Mouse (Mus musculus) hindbrain, embryonic 12.5 days (tissue): Measurements from ENCODE around the gene Slc27a1. TPM values are rescaled to one million over a fixed set of nuclear protein-coding genes. Genes with fewer than 3 reads are reported as not detected.

Experiments used
- ATAC-seq: fragments of 200-750 bp; cut with Nextera tagmentation; 2 replicates; pipeline ENCODE4 v1.8.0; 2017; ENCODE audit warnings: moderate TSS enrichment; ENCODE audit not compliant: low FRiP score
- H3K27ac ChIP-seq: fragments of 300-500 bp; sonication (generic); 2 replicates; pipeline ENCODE4 v1.5.1; 2016; ENCODE audit warnings: mild to moderate bottlenecking
- H3K27me3 ChIP-seq: fragments of 300-500 bp; sonication (generic); 2 replicates; pipeline ENCODE4 v1.6.1; 2016; ENCODE audit warnings: mild to moderate bottlenecking
- H3K36me3 ChIP-seq: fragments of 300-500 bp; sonication (generic); 2 replicates; pipeline ENCODE4 v1.6.1; 2016; ENCODE audit warnings: mild to moderate bottlenecking
- H3K4me1 ChIP-seq: fragments of 300-500 bp; sonication (generic); 2 replicates; pipeline ENCODE4 v1.6.1; 2016
- H3K4me2 ChIP-seq: fragments of 300-500 bp; sonication (generic); replicated peaks from 2 replicates; pipeline ENCODE4 v1.6.1; 2016; ENCODE audit warnings: mild to moderate bottlenecking
- H3K4me3 ChIP-seq: fragments of 300-500 bp; sonication (generic); 2 replicates; pipeline ENCODE4 v1.5.1; 2016; ENCODE audit warnings: mild to moderate bottlenecking
- H3K9ac ChIP-seq: fragments of 300-500 bp; sonication (generic); 2 replicates; pipeline ENCODE4 v1.6.1; 2016; ENCODE audit warnings: mild to moderate bottlenecking, moderate library complexity
- H3K9me3 ChIP-seq: fragments of 300-500 bp; sonication (generic); replicated peaks from 2 replicates; pipeline ENCODE4 v1.6.1; 2016; ENCODE audit warnings: mild to moderate bottlenecking
- WGBS: fragments of 180-500 bp; shearing (Covaris S2); methylation state at CpG from one replicate; pipeline ENCODE4 v1.1.7; 2016; 5-methylcytosine and 5-hydroxymethylcytosine counted together
- polyA plus RNA-seq: library from polyadenylated mRNA; unstranded; fragments of >200 nt; fragmentation: Nextera tagmentation; extraction: Ambion mirVana; gene quantifications from 2 replicates; pipeline ENCODE4 v1.2.1, GENCODE M21; 2016

The Slc27a1 gene
- polyA plus RNA-seq, 1 experiment from 2014 or later = 54.8 TPM

GRCm38 (mm10) chr8:71537028-71537867 is 31.4 kb upstream of the Slc27a1 start, which contains the start of gene Bst2:
TSS of gene Bst2 (minus strand) at chr8:71537456.
- no peak for ATAC-seq

DNA sequence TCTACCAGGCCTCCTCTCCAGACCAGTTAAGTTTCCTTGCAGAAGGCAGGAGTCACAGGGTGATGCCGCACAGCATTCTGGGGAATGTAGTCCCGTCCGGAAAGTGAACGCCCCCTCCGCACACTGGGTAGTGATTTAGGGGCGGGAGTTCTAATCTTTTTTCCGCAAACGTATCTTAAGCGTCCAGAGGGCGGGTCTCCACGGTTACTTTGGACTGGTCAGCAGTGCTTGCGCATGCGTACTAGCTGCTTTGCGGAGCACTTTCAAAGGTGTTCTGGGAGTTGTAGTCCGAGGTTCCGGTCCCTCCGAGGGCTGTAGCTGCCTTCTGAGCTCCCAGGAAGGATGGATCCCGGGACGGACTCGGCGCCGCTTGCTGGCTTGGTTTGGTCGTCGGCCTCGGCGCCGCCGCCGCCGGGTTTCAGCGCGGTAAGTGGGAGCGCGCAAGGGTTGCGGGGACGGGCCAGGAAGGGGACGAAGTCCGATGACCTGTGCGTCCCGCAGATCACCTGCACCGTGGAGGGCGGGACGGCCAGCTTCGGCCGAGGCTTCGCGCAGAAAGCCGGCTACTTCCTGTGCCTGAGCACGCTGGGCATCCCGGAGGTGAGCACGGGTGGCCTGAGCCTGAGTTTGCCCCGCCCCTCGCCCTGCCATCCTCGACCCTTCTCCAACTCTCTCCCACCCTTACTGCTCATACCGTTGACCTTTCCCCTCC is 25.9 kb upstream of the Slc27a1 start, which contains the start of gene Mvb12a:
Gene Mvb12a, plus strand, starts transcription at position 291 of the 712 bp plus-strand sequence.
- peaks cover 26% of the 10 kb centered on the region for H3K36me3 ChIP-seq
- H3K4me1 ChIP-seq = peaks cover 8% of the 10 kb centered on the region
- peak within 1 kb of the TSS; percentile 87 for H3K9ac ChIP-seq
- WGBS = under 1% methylated on average over 44 of the region's 55 CpGs
- no peaks in the 10 kb centered on the region for H3K9me3 ChIP-seq
- peak within 1 kb of the TSS; percentile 90 for H3K4me2 ChIP-seq
- no peak within 1 kb of the TSS for H3K27ac ChIP-seq
- H3K4me3 ChIP-seq = peak within 1 kb of the TSS; percentile 85
- ATAC-seq = peak; percentile 95
- peaks cover 16% of the 10 kb centered on the region for H3K27me3 ChIP-seq

More at GRCm38 (mm10) chr8:71537028-71537867, 31.4 kb upstream of the Slc27a1 start, which contains the start of gene Bst2:
- Histone ChIP-seq H3K27ac (no peak within 1 kb of the TSS), H3K27me3 (peaks cover 40% of the 10 kb centered on the region), H3K36me3 (no peaks in the 10 kb centered on the region), H3K4me3 (peak within 1 kb of the TSS; percentile 26), H3K4me1 (peaks cover 7% of the 10 kb centered on the region; the same call in 1 of the 2 replicates), H3K9me3 (no peaks in the 10 kb centered on the region), H3K9ac (no peak within 1 kb of the TSS), H3K4me2 (peak within 1 kb of the TSS; percentile 51)
- WGBS = 3% methylated on average over 37 of the region's 37 CpGs

DNA sequence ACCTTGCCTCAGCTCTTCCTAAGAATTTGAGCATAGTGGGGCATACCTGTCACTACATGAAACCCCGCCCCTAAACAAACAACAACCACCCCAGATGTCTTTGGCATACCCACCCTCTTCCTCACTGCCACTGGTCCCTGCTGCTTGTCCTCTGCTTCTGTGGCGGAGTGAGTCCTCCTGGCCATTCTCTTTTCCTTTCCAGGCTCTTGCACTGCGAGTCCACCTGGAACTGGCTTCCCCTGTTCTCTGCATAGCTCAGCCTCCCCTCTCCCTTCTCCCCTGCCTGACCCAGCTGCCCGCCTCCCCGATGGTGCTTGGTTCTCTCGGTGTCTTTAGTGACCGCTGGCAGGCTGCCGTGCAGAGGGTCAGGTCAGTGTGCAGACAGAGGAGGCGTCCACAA is 24.9 kb upstream of the Slc27a1 start:
- H3K27ac ChIP-seq = no peak overlapping the region
- no peaks in the 10 kb centered on the region for H3K9me3 ChIP-seq
- WGBS = 88% methylated on average over 9 of the region's 9 CpGs
- H3K4me2 ChIP-seq = peak overlapping the region; percentile 90
- peak overlapping the region; percentile 85 for H3K4me3 ChIP-seq
- H3K4me1 ChIP-seq = peaks cover 8% of the 10 kb centered on the region
- ATAC-seq = no peak
- peaks cover 35% of the 10 kb centered on the region for H3K36me3 ChIP-seq
- peaks cover 7% of the 10 kb centered on the region for H3K27me3 ChIP-seq
- H3K9ac ChIP-seq = peak overlapping the region; percentile 87; the same call in 1 of the 2 replicates

DNA sequence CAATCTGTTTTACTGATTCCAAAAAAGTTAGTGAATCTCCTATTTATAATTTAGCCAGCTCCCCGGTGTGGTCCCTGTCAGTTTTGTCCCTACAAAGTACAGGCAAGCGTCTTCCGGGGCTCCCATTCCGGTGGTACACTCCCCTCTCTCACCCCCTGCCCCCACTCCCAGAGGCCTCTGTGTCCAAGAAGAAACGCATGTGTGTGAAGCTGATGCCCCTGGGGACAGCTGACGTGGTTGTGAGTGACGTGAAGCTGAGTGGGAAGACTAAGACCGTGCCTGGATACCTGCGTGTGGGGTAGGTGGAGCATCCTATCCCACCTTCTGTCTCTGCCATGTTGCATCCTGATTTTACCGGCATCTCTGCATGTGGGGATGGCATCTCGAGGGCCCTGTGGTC is 23.6 kb upstream of the Slc27a1 start:
- Histone ChIP-seq H3K27me3 (peaks cover under 1% of the 10 kb centered on the region; the same call in 1 of the 2 replicates), H3K36me3 (peaks cover 35% of the 10 kb centered on the region), H3K27ac (no peak overlapping the region), H3K9me3 (no peaks in the 10 kb centered on the region), H3K4me3 (no peak overlapping the region), H3K9ac (no peak overlapping the region), H3K4me2 (no peak overlapping the region), H3K4me1 (peaks cover 8% of the 10 kb centered on the region)
- WGBS = 92% methylated on average over 11 of the region's 11 CpGs
- ATAC-seq = no peak

DNA sequence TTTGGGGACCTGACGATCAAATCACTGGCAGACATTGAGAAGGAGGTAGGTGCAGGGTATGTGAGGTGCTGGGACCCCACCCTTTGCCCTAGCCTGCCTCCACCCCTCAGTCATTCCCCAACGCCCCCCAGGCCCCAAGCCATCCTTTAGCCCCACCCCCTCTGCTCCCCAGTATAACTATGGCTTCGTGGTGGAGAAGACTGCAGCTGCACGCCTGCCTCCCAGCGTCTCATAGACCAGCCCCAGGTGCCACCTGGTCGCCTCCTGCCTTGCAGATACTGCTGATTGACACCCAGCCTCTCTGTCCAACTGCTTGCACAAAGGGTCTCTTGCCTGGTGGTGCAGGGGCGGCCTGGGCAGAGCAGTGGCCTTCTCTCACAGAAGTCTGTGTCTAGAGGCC is 21.1 kb upstream of the Slc27a1 start:
- Histone ChIP-seq H3K27me3 (no peaks in the 10 kb centered on the region), H3K9me3 (no peaks in the 10 kb centered on the region), H3K4me1 (peaks cover 8% of the 10 kb centered on the region), H3K36me3 (peaks cover 35% of the 10 kb centered on the region), H3K27ac (no peak overlapping the region), H3K4me2 (no peak overlapping the region), H3K4me3 (no peak overlapping the region), H3K9ac (no peak overlapping the region)
- WGBS = 87% methylated on average over 7 of the region's 7 CpGs
- no peak for ATAC-seq

DNA sequence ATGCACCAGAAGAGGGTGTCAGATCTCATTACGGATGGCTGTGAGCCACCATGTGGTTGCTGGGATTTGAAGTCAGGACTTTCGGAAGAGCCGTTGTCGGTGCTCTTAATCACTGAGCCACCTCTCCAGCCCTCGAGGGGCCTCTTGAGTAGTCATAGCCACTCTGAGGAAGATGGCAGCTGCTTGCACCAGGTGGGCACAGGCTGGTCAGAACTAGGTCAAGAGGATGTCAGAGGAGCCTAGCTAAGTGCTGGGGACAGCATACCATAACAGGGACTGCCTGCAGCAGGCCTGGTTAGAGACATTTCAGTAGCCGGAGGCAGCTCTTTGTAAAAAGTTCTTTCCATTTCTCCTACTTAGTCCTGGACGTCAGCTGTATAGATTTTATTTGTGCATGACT is 17.9 kb upstream of the Slc27a1 start:
- Histone ChIP-seq H3K4me1 (no peaks in the 10 kb centered on the region), H3K9me3 (no peaks in the 10 kb centered on the region), H3K9ac (no peak overlapping the region), H3K27me3 (peaks cover 12% of the 10 kb centered on the region), H3K4me2 (no peak overlapping the region), H3K36me3 (peaks cover 28% of the 10 kb centered on the region), H3K4me3 (no peak overlapping the region), H3K27ac (no peak overlapping the region)
- WGBS = 74% methylated on average over 7 of the region's 7 CpGs
- no peak for ATAC-seq

GRCm38 (mm10) chr8:71552770-71553169 is 15.9 kb upstream of the Slc27a1 start:
- Histone ChIP-seq H3K4me1 (no peaks in the 10 kb centered on the region), H3K9me3 (no peaks in the 10 kb centered on the region), H3K27ac (no peak overlapping the region), H3K9ac (no peak overlapping the region), H3K4me3 (no peak overlapping the region), H3K36me3 (peaks cover 9% of the 10 kb centered on the region), H3K27me3 (peaks cover 33% of the 10 kb centered on the region), H3K4me2 (no peak overlapping the region)
- no peak for ATAC-seq
- WGBS = 63% methylated on average over 6 of the region's 6 CpGs

GRCm38 (mm10) chr8:71554001-71554400 is 14.7 kb upstream of the Slc27a1 start:
- Histone ChIP-seq H3K4me1 (0 out of 2 replicates have a peak, but pooled peaks cover 3% of the 10 kb centered on the region), H3K9me3 (no peaks in the 10 kb centered on the region), H3K9ac (no peak overlapping the region), H3K4me3 (no peak overlapping the region), H3K27ac (no peak overlapping the region), H3K4me2 (no peak overlapping the region), H3K27me3 (peaks cover 45% of the 10 kb centered on the region), H3K36me3 (no peaks in the 10 kb centered on the region)
- no peak for ATAC-seq
- 66% methylated on average over 6 of the region's 6 CpGs for WGBS

GRCm38 (mm10) chr8:71554644-71555043 is 14.0 kb upstream of the Slc27a1 start:
- Histone ChIP-seq H3K4me1 (0 out of 2 replicates have a peak, but pooled peaks cover 5% of the 10 kb centered on the region), H3K4me2 (no peak overlapping the region), H3K9ac (no peak overlapping the region), H3K36me3 (no peaks in the 10 kb centered on the region), H3K9me3 (no peaks in the 10 kb centered on the region), H3K27me3 (peaks cover 51% of the 10 kb centered on the region), H3K27ac (no peak overlapping the region), H3K4me3 (no peak overlapping the region)
- WGBS = 100% methylated on average over 2 of the region's 2 CpGs
- no peak for ATAC-seq

DNA sequence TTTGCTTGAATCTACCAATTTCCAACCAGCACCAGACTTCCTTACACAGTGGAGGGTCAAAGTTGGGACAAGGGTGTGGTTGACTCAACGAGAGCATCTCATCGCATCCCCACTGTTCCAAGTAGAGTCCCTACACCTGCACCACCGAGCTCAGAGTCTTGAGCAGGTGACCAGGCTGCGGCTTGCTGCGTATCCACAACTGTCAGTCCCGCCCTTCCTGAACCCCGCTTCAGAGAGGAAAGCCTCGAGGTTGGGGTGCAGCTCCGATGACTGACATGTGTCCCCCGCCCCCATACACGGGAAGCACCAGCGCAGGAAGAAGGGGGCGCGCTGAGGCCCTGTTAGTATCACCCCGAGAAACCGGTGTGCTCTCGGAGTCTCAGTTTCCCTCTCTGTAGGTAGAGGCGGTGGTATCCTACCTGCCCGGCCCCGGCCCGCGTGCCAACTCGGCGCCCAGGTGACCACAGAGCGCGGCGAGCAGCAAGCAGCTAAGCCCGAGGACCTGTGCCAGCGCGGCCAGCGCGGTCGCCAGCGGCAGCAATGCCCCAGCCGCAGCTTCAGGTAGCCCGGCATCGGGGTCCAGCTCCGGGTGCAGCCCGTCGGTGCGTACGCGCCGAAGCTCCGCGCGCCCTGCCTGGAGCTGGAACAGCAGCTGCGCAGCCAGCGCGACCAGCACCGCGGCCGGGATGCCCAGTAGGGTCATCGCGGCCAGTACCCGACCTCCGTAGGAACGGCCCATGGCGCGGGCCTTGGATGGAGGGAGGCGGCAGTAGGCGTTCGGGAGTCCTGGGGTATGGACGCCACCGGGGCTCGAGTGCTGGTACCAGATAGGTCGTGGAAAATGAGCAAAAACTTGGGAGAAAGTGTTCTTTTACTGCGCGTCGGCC is 10.4 kb upstream of the Slc27a1 start, which contains the start of gene Tmem221:
Gene Tmem221, minus strand, starts transcription at position 801 of the 887 bp plus-strand sequence.
- H3K4me1 ChIP-seq = peaks cover 13% of the 10 kb centered on the region; the same call in 1 of the 2 replicates
- no peak within 1 kb of the TSS for H3K27ac ChIP-seq
- no peak within 1 kb of the TSS for H3K9ac ChIP-seq
- peak within 1 kb of the TSS; percentile 35 for H3K4me2 ChIP-seq
- peak within 1 kb of the TSS; percentile 10 for H3K4me3 ChIP-seq
- ATAC-seq = no peak
- no peaks in the 10 kb centered on the region for H3K36me3 ChIP-seq
- no peaks in the 10 kb centered on the region for H3K9me3 ChIP-seq
- WGBS = 3% methylated on average over 70 of the region's 70 CpGs
- H3K27me3 ChIP-seq = peaks cover 88% of the 10 kb centered on the region

- peak overlapping the region; percentile 35 for H3K4me2 ChIP-seq
- no peak overlapping the region for H3K27ac ChIP-seq
- peak overlapping the region; percentile 10 for H3K4me3 ChIP-seq
- peaks cover 13% of the 10 kb centered on the region; the same call in 1 of the 2 replicates for H3K4me1 ChIP-seq
- H3K27me3 ChIP-seq = peaks cover 91% of the 10 kb centered on the region
- H3K9me3 ChIP-seq = no peaks in the 10 kb centered on the region
- no peak overlapping the region for H3K9ac ChIP-seq
- no peaks in the 10 kb centered on the region for H3K36me3 ChIP-seq
- ATAC-seq = no peak
- WGBS = 2% methylated on average over 24 of the region's 24 CpGs
Measured at GRCm38 (mm10) chr8:71558958-71559690, 9.6 kb upstream of the Slc27a1 start.
